Mouse (Mus musculus) neural tube, embryonic 14.5 days (tissue): ENCODE data around the gene Frmd4a. TPM values are rescaled to one million over a fixed set of nuclear protein-coding genes. Genes with fewer than 3 reads are reported as not detected.
"Not testable (repeated sequence)": the region's sequence is repeated elsewhere in the genome, so short reads cannot be mapped to it uniquely, and the experiment has no call there.

Experiments
- ATAC-seq: fragments of 200-750 bp; cut with Nextera tagmentation; 2 replicates; pipeline ENCODE4 v1.8.0; 2017; ENCODE audit warnings: low read depth, mild to moderate bottlenecking, moderate TSS enrichment, moderate library complexity
- H3K27ac ChIP-seq: fragments of 300-500 bp; sonication (generic); 2 replicates; pipeline ENCODE4 v1.5.1; 2014; ENCODE audit warnings: low read depth, mild to moderate bottlenecking, control low read depth, low read length, moderate library complexity, mixed read lengths
- H3K27me3 ChIP-seq: fragments of 300-500 bp; sonication (generic); 2 replicates; pipeline ENCODE4 v1.6.1; 2014; ENCODE audit warnings: low read length; ENCODE audit not compliant: control insufficient read depth, insufficient read depth
- H3K36me3 ChIP-seq: fragments of 300-500 bp; sonication (generic); 2 replicates; pipeline ENCODE4 v1.6.1; 2014; ENCODE audit warnings: low read length, mixed read lengths; ENCODE audit not compliant: control insufficient read depth, insufficient read depth
- H3K4me1 ChIP-seq: fragments of 300-500 bp; sonication (generic); 2 replicates; pipeline ENCODE4 v1.6.1; 2014; ENCODE audit warnings: low read length; ENCODE audit not compliant: control insufficient read depth, insufficient read depth
- H3K4me2 ChIP-seq: fragments of 300-500 bp; sonication (generic); 2 replicates; pipeline ENCODE4 v1.6.1; 2014; ENCODE audit warnings: mild to moderate bottlenecking, low read depth, low read length, control low read depth
- H3K4me3 ChIP-seq: fragments of 300-500 bp; sonication (generic); 2 replicates; pipeline ENCODE4 v1.5.1; 2014; ENCODE audit warnings: low read depth, low read length, control low read depth, mixed read lengths
- H3K9ac ChIP-seq: fragments of 300-500 bp; sonication (generic); replicated peaks from 2 replicates; pipeline ENCODE4 v1.6.1; 2014; ENCODE audit warnings: low read depth, mild to moderate bottlenecking, control low read depth, low read length, mixed read lengths
- H3K9me3 ChIP-seq: fragments of 300-500 bp; sonication (generic); 2 replicates; pipeline ENCODE4 v1.6.1; 2016; ENCODE audit warnings: low read length; ENCODE audit not compliant: control insufficient read depth
- WGBS: fragments of 180-500 bp; shearing (Covaris S2); extraction: QIAGEN DNeasy Blood & Tissue Kit; methylation state at CpG from one replicate; pipeline ENCODE4 v1.1.7; 2014; 5-methylcytosine and 5-hydroxymethylcytosine counted together
- polyA plus RNA-seq: library from polyadenylated mRNA; unstranded; fragments of >200 nt; fragmentation: Nextera tagmentation; extraction: Ambion mirVana; gene quantifications from 2 replicates; pipeline ENCODE4 v1.2.1, GENCODE M21; 2014

The Frmd4a gene
- polyA plus RNA-seq, 1 experiment from 2014 or later, result 67.4 TPM

DNA sequence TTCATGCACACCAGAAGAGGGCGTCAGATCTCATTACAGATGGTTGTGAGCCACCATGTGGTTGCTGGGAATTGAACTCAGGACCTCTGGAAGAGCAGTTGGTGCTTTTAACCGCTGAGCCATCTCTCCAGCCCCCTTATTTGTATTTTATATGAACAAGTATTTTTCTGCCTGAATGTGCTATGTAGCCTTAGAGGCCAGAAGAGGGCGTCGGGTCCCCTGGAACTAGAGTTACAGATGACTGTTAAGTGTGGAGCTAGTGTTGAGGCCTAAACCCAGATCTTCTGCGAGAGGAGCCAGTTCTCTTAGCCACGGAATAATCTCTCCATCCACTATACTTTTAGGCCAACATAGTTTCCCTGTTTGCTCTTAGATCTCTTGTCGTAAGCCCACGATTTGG is 320.8 kb downstream of the Frmd4a start:
- not testable (repeated sequence) for H3K27me3 ChIP-seq, H3K4me1 ChIP-seq, ATAC-seq, H3K9me3 ChIP-seq, H3K36me3 ChIP-seq, H3K4me2 ChIP-seq, H3K4me3 ChIP-seq, H3K27ac ChIP-seq, H3K9ac ChIP-seq
- WGBS, result 57% methylated on average over 8 of the region's 8 CpGs

- H3K4me3 ChIP-seq, result no peak overlapping the region
- no peak overlapping the region for H3K27ac ChIP-seq
- H3K9ac ChIP-seq, result no peak overlapping the region
- H3K4me2 ChIP-seq, result no peak overlapping the region
- H3K9me3 ChIP-seq, result no peaks in the 10 kb centered on the region
- 0 out of 2 replicates have a peak, but pooled peaks cover 3% of the 10 kb centered on the region for H3K4me1 ChIP-seq
- no peaks in the 10 kb centered on the region for H3K36me3 ChIP-seq
- no peak for ATAC-seq
- 60% methylated on average over 4 of the region's 4 CpGs for WGBS
- H3K27me3 ChIP-seq, result no peaks in the 10 kb centered on the region
Observed at GRCm38 (mm10) chr2:4339128-4339527, 321.6 kb downstream of the Frmd4a start.

- no peak overlapping the region for H3K27ac ChIP-seq
- no peaks in the 10 kb centered on the region for H3K9me3 ChIP-seq
- no peak for ATAC-seq
- H3K9ac ChIP-seq, result no peak overlapping the region
- H3K4me2 ChIP-seq, result no peak overlapping the region
- H3K4me1 ChIP-seq, result 0 out of 2 replicates have a peak, but pooled peaks cover 3% of the 10 kb centered on the region
- H3K4me3 ChIP-seq, result no peak overlapping the region
- WGBS, result 50% methylated on average over 3 of the region's 3 CpGs
- H3K36me3 ChIP-seq, result no peaks in the 10 kb centered on the region
- H3K27me3 ChIP-seq, result no peaks in the 10 kb centered on the region
Observed at GRCm38 (mm10) chr2:4339530-4340218, 322.2 kb downstream of the Frmd4a start.

DNA sequence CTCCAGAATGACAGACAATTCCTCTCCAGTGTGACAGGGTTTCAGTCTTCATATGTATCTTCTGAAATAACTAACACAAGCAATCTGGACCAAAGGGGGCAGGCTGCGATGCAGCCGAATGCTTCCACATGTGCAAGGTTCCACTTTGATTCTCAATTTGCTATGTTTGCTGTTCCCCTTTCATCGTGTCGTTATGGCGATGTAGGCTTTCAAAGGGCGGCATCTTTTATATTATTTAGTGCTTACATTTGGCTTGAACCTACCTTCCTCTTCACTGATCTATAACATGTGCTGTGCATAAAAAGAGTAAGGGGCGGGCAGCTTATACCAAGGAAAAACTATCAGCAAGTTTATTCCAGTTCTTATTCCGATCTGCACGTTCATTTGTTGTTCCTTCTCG is 322.9 kb downstream of the Frmd4a start:
- no peak overlapping the region for H3K4me3 ChIP-seq
- no peaks in the 10 kb centered on the region for H3K36me3 ChIP-seq
- no peaks in the 10 kb centered on the region for H3K27me3 ChIP-seq
- WGBS, result 67% methylated on average over 10 of the region's 10 CpGs
- H3K27ac ChIP-seq, result no peak overlapping the region
- no peaks in the 10 kb centered on the region for H3K9me3 ChIP-seq
- 0 out of 2 replicates have a peak, but pooled peaks cover 3% of the 10 kb centered on the region for H3K4me1 ChIP-seq
- ATAC-seq, result no peak
- H3K9ac ChIP-seq, result no peak overlapping the region
- H3K4me2 ChIP-seq, result no peak overlapping the region

DNA sequence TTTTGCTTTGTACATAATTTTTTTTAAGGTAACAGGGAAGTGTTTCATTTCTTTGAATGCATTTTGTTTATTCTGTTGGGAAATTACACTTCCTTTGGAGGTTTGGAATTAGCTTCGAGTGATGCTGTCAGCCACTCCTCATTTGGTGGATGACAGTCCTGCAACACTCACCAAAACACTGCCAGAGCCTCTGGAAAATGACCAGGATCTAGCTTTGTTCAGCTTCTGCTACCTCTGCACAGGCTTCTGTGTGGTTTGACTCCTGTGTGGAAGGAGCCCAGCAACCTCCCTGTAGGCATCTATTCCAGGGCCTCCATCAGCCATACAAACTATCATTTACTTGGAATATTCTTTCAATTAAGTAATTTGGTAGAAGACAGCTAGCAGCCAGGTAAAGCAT is 323.6 kb downstream of the Frmd4a start:
- Histone ChIP-seq H3K27me3 (no peaks in the 10 kb centered on the region), H3K27ac (no peak overlapping the region), H3K9ac (no peak overlapping the region), H3K9me3 (no peaks in the 10 kb centered on the region), H3K36me3 (no peaks in the 10 kb centered on the region), H3K4me1 (0 out of 2 replicates have a peak, but pooled peaks cover 3% of the 10 kb centered on the region), H3K4me2 (no peak overlapping the region), H3K4me3 (no peak overlapping the region)
- ATAC-seq, result no peak
- 73% methylated on average over 1 of the region's 1 CpGs for WGBS

DNA sequence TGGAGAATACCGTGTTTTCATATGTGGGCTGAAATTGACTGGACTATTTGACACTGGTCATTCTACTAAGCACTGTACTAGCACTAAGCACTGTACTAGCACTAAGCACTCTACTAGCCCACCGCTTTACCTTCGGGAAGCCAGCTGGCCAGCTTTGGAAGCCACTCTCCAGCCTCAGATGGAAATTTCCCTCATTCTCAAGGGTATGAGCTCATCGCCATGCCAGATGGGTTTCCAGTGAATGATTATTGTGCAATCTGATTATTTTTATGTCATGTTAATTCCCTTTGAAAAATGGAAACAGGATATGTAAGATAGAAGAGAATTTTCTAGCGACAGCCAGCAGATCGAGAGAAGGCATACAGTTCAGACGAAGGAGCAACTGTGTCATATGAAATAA is 324.5 kb downstream of the Frmd4a start:
- no peak overlapping the region for H3K9ac ChIP-seq
- H3K36me3 ChIP-seq, result no peaks in the 10 kb centered on the region
- no peaks in the 10 kb centered on the region for H3K27me3 ChIP-seq
- no peak overlapping the region for H3K4me2 ChIP-seq
- H3K4me3 ChIP-seq, result no peak overlapping the region
- H3K9me3 ChIP-seq, result no peaks in the 10 kb centered on the region
- no peak for ATAC-seq
- no peaks in the 10 kb centered on the region for H3K4me1 ChIP-seq
- no peak overlapping the region for H3K27ac ChIP-seq
- WGBS, result 67% methylated on average over 7 of the region's 7 CpGs

DNA sequence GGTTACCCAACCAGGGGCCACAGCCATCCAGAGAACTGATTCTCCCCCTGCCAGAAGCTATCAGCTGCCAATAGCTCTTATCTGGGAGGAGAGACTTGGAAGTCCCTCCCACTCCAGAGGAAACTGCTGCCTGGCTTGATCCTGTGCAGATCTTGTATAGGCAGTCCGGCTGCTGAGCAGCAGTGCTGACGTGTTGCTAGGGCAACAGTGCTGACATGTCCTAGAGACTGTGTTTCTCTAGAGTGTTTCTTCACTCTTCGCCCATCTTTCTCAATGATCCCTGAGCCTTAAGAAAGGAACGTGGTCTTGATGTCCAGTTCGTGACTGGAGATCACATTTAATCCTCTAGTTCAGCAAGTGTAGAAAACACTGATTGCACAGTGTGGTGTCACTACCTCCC is 326.9 kb downstream of the Frmd4a start:
- H3K4me2 ChIP-seq, result no peak overlapping the region
- no peaks in the 10 kb centered on the region for H3K9me3 ChIP-seq
- ATAC-seq, result no peak
- no peaks in the 10 kb centered on the region for H3K4me1 ChIP-seq
- WGBS, result 85% methylated on average over 5 of the region's 5 CpGs
- H3K27me3 ChIP-seq, result no peaks in the 10 kb centered on the region
- no peak overlapping the region for H3K27ac ChIP-seq
- H3K4me3 ChIP-seq, result no peak overlapping the region
- no peaks in the 10 kb centered on the region for H3K36me3 ChIP-seq
- H3K9ac ChIP-seq, result no peak overlapping the region

DNA sequence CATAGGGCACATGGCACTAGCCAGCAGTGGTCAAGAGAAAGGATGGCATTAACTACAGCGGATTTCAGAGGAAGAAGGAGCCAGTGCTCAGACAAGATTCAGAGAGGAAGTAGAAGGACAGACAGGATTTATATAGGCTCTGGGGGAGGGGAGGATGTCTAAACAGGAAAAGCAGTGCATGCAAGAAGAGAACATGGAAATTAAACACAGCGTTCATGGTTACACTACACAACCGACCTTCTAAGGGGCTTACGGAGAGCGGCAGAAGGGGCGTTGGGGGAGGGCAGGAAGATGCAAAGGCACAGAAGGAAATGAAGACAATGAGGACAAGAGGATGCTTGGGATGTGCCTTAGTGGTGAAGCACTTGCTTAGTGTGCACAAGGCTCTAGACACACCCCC is 328.7 kb downstream of the Frmd4a start:
- no peak; the same call in 1 of the 2 replicates for ATAC-seq
- WGBS, result 74% methylated on average over 6 of the region's 6 CpGs
- no peak overlapping the region for H3K27ac ChIP-seq

DNA sequence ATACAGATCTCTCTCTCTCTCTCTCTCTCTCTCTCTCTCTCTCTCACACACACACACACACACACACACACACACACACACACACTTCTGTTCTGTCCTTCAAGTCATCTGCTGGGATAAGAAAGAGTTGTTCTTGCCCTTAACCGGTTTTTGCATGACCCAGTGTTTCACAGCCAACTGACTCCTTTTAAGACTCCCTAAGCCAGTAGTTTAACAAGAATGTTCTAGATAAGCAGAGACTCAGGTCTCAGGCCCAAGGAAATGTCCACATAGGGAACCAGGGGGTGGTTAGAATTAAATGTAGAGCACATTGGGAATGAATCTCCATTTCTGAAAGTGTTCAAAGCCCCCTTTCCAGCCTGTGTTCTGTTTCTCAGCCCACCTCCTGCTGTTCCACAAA is 329.4 kb downstream of the Frmd4a start:
- no peak for ATAC-seq
- Histone ChIP-seq H3K36me3 (no peaks in the 10 kb centered on the region), H3K27me3 (no peaks in the 10 kb centered on the region), H3K9me3 (no peaks in the 10 kb centered on the region), H3K4me3 (no peak overlapping the region), H3K9ac (no peak overlapping the region), H3K4me2 (no peak overlapping the region), H3K27ac (no peak overlapping the region), H3K4me1 (no peaks in the 10 kb centered on the region)
- WGBS, result 72% methylated on average over 1 of the region's 1 CpGs

More for the DNA sequence above, 328.7 kb downstream of the Frmd4a start:
- H3K27me3 ChIP-seq, result no peaks in the 10 kb centered on the region
- no peak overlapping the region for H3K9ac ChIP-seq
- H3K4me1 ChIP-seq, result no peaks in the 10 kb centered on the region
- no peaks in the 10 kb centered on the region for H3K36me3 ChIP-seq
- H3K4me2 ChIP-seq, result no peak overlapping the region
- H3K4me3 ChIP-seq, result no peak overlapping the region
- no peaks in the 10 kb centered on the region for H3K9me3 ChIP-seq
